Mouse (Mus musculus): ENCODE measurements at regions not wholly inside any gene's neighbourhood (a gene's known extent, or its start where the extent isn't known, plus 50 kb on each side); places are given as distances from the start of the nearest gene placed in this dataset.

- H3K27ac ChIP-seq (ENCODE audit: low read length), result no peak overlapping the region
- no peaks in the 10 kb centered on the region for H3K4me1 ChIP-seq (replicated peaks; ENCODE audit: control insufficient read depth, insufficient read depth, low read length)
- WGBS, result 79% methylated on average over 2 of the region's 2 CpGs
- H3K36me3 ChIP-seq (ENCODE audit: control insufficient read depth, insufficient read depth), result no peaks in the 10 kb centered on the region
- H3K9me3 ChIP-seq (ENCODE audit: control insufficient read depth, low read length), result no peaks in the 10 kb centered on the region
- no peaks in the 10 kb centered on the region for H3K27me3 ChIP-seq (replicated peaks; ENCODE audit: control insufficient read depth, insufficient read depth, low read length)
- no peak overlapping the region for H3K4me3 ChIP-seq (replicated peaks; ENCODE audit: low read length)
- no peak overlapping the region for H3K9ac ChIP-seq (replicated peaks; ENCODE audit: low read depth, low read length)
- ATAC-seq, result no peak
- no peak overlapping the region for H3K4me2 ChIP-seq (ENCODE audit: low read length)
Measured at GRCm38 (mm10) chr17:67405934-67406333, 51.7 kb upstream of the Ptprm start.

Measured in forebrain, embryonic 16.5 days (tissue).